Mouse (Mus musculus) layer of hippocampus, adult 9-11 months (tissue): Measurements from ENCODE around the gene Nkx6-2.

Source experiments
- DNase-seq: peaks from one replicate; pipeline ENCODE4 v3.0.0; 2022

Gene Nkx6-2

GRCm38 (mm10) chr7:139565998-139566397 is 16.6 kb downstream of the Nkx6-2 start:
- DNase-seq = no peak

GRCm38 (mm10) chr7:139564161-139564560 is 18.4 kb downstream of the Nkx6-2 start:
- no peak for DNase-seq

GRCm38 (mm10) chr7:139563425-139563824 is 19.2 kb downstream of the Nkx6-2 start:
- no peak for DNase-seq

- no peak for DNase-seq
Observed at GRCm38 (mm10) chr7:139559659-139560058, 22.9 kb downstream of the Nkx6-2 start.

- DNase-seq = no peak
Observed at GRCm38 (mm10) chr7:139556746-139557526, 25.7 kb downstream of the Nkx6-2 start.

GRCm38 (mm10) chr7:139556331-139556730 is 26.3 kb downstream of the Nkx6-2 start:
- no peak for DNase-seq

GRCm38 (mm10) chr7:139551519-139551918 is 31.1 kb downstream of the Nkx6-2 start:
- no peak for DNase-seq

GRCm38 (mm10) chr7:139550086-139550783 is 32.4 kb downstream of the Nkx6-2 start:
- no peak for DNase-seq

GRCm38 (mm10) chr7:139547325-139547724 is 35.3 kb downstream of the Nkx6-2 start:
- DNase-seq = no peak

- DNase-seq = peak; percentile 84
Observed at GRCm38 (mm10) chr7:139544706-139545625, 37.6 kb downstream of the Nkx6-2 start.

GRCm38 (mm10) chr7:139541422-139541821 is 41.2 kb downstream of the Nkx6-2 start:
- DNase-seq = no peak

- no peak for DNase-seq
Observed at GRCm38 (mm10) chr7:139540601-139541000, 42.0 kb downstream of the Nkx6-2 start.

- peak; percentile 63 for DNase-seq
Observed at GRCm38 (mm10) chr7:139538541-139538940, 44.1 kb downstream of the Nkx6-2 start.

GRCm38 (mm10) chr7:139537831-139538230 is 44.8 kb downstream of the Nkx6-2 start:
- DNase-seq = no peak

GRCm38 (mm10) chr7:139536831-139537230 is 45.8 kb downstream of the Nkx6-2 start:
- DNase-seq = no peak

- no peak for DNase-seq
Observed at GRCm38 (mm10) chr7:139536331-139536730, 46.3 kb downstream of the Nkx6-2 start.

- no peak for DNase-seq
Observed at GRCm38 (mm10) chr7:139531428-139531801, 51.2 kb downstream of the Nkx6-2 start.

GRCm38 (mm10) chr7:139530591-139531427 is 51.8 kb downstream of the Nkx6-2 start:
- no peak for DNase-seq
